Mouse (Mus musculus): Measurements from ENCODE around the gene Olfr872. TPM values are rescaled to one million over a fixed set of nuclear protein-coding genes. Genes with fewer than 3 reads are reported as not detected.

Gene Olfr872
- polyA plus RNA-seq, 1 experiment from 2014 or later: not detected

DNA sequence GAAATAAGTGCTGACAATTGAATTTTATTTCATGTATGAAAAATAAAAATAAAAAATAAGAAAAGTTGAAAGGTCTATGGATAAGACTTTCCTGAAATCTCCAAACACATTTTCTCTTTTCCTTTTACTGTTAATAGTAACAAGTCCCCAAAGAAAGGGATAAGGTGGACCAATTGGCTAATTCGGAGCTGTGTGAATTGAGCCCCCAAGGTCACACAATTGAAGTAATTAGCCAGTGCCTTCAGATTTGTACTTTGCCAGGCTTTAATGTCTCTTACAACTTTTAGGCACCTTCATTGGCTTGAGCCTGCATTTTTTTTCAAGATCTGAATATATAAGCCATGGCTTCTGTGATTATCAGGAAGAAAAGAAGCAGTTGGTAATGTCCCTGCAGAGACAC is 61.3 kb downstream of the Olfr872 start, which contains the start of gene Olfr873:
Olfr873 (plus strand) TSS at position 301 of the 400 bp plus-strand sequence.
- Histone ChIP-seq H3K4me3 (ENCODE audit: low read depth, low read length) (no peak within 1 kb of the TSS), H3K9me3 (ENCODE audit: control insufficient read depth, low read length) (no peaks in the 10 kb centered on the region; the same call in 1 of the 2 replicates), H3K4me2 (ENCODE audit: low read depth) (no peak within 1 kb of the TSS), H3K36me3 (ENCODE audit: control insufficient read depth, insufficient read depth, low read length) (no peaks in the 10 kb centered on the region), H3K9ac (ENCODE audit: low read length) (no peak within 1 kb of the TSS), H3K27me3 (ENCODE audit: control insufficient read depth, insufficient read depth, low read length) (no peaks in the 10 kb centered on the region), H3K4me1 (ENCODE audit: control insufficient read depth, insufficient read depth, low read length) (no peaks in the 10 kb centered on the region), H3K27ac (ENCODE audit: low read depth, low read length) (no peak within 1 kb of the TSS)
- WGBS: 96% methylated on average over 1 of the region's 1 CpGs
- DNase-seq (ENCODE audit: low spot score) (no peak), ATAC-seq (ENCODE audit: insufficient read depth, low FRiP score, low TSS enrichment) (no peak)

Other genes with a start within 250 kb of the Olfr872 start
- gene Olfr866, start 209.1 kb upstream of the Olfr872 start, polyA plus RNA-seq (2014; fragmentation: Nextera tagmentation; extraction: Ambion mirVana): not detected in 2 replicates
- gene Olfr867, start 179.6 kb upstream of the Olfr872 start, polyA plus RNA-seq (2014; fragmentation: Nextera tagmentation; extraction: Ambion mirVana): not detected in 2 replicates
- gene Olfr868, start 138.5 kb upstream of the Olfr872 start, polyA plus RNA-seq (2014; fragmentation: Nextera tagmentation; extraction: Ambion mirVana): not detected in 2 replicates
- gene Olfr869, start 108.1 kb upstream of the Olfr872 start, polyA plus RNA-seq (2014; fragmentation: Nextera tagmentation; extraction: Ambion mirVana): not detected in 2 replicates
- not detected in 2 replicates for gene Olfr870, start 63.1 kb upstream of the Olfr872 start, polyA plus RNA-seq (2014; fragmentation: Nextera tagmentation; extraction: Ambion mirVana)
- not detected in 2 replicates for gene Olfr871, start 24.9 kb upstream of the Olfr872 start, polyA plus RNA-seq (2014; fragmentation: Nextera tagmentation; extraction: Ambion mirVana)
- not detected in 2 replicates for gene Olfr39, start 45.2 kb downstream of the Olfr872 start, polyA plus RNA-seq (2014; fragmentation: Nextera tagmentation; extraction: Ambion mirVana)
- not detected in 2 replicates for gene Olfr873, start 61.4 kb downstream of the Olfr872 start, polyA plus RNA-seq (2014; fragmentation: Nextera tagmentation; extraction: Ambion mirVana)
- not detected in 2 replicates for gene Olfr18, start 99.0 kb downstream of the Olfr872 start, polyA plus RNA-seq (2014; fragmentation: Nextera tagmentation; extraction: Ambion mirVana)
- gene Zfp560, start 148.1 kb downstream of the Olfr872 start, polyA plus RNA-seq (2014; fragmentation: Nextera tagmentation; extraction: Ambion mirVana): 31.1 and 33.8 TPM in 2 replicates
- 31.0 and 37.7 TPM in 2 replicates for gene Zfp26, start 223.0 kb downstream of the Olfr872 start, polyA plus RNA-seq (2014; fragmentation: Nextera tagmentation; extraction: Ambion mirVana)

All from neural tube, embryonic 11.5 days (tissue).